Mouse (Mus musculus) liver, adult 2 months (tissue): ENCODE results near the gene Gm20708. TPM values are rescaled to one million over a fixed set of nuclear protein-coding genes. Genes with fewer than 3 reads are reported as not detected.

ENCODE experiments used
- DNase-seq: peaks from one replicate; pipeline ENCODE4 v3.0.0-alpha.2; 2011; ENCODE audit warnings: low read depth, low spot score; ENCODE audit errors: extremely low read depth
- H3K27ac ChIP-seq: fragments of 200-500 bp; replicated peaks from 2 replicates; pipeline ENCODE4 v1.5.1; 2012; ENCODE audit warnings: low read depth, mild to moderate bottlenecking, control low read depth, inconsistent platforms, low read length; ENCODE audit not compliant: insufficient read depth
- H3K27me3 ChIP-seq: fragments of 200-500 bp; 2 replicates; pipeline ENCODE4 v1.6.1; 2012; ENCODE audit warnings: mild to moderate bottlenecking, moderate library complexity, low read length, inconsistent platforms; ENCODE audit not compliant: control insufficient read depth, insufficient read depth
- H3K36me3 ChIP-seq: fragments of 200-500 bp; 2 replicates; pipeline ENCODE4 v1.6.1; 2012; ENCODE audit warnings: low read length, inconsistent platforms; ENCODE audit not compliant: control insufficient read depth, insufficient read depth
- H3K4me1 ChIP-seq: fragments of 200-500 bp; 2 replicates; pipeline ENCODE4 v1.6.1; 2011; ENCODE audit warnings: low read length; ENCODE audit not compliant: control insufficient read depth, insufficient read depth
- H3K4me3 ChIP-seq: fragments of 200-500 bp; 2 replicates; pipeline ENCODE4 v1.5.1; 2011; ENCODE audit warnings: low read depth, mild to moderate bottlenecking, control low read depth, low read length, moderate library complexity; ENCODE audit not compliant: insufficient read depth
- H3K79me2 ChIP-seq: fragments of 200-500 bp; 2 replicates; pipeline ENCODE4 v1.6.1; 2012; ENCODE audit warnings: inconsistent platforms, mild to moderate bottlenecking, low read length, moderate library complexity; ENCODE audit not compliant: control insufficient read depth, insufficient read depth
- H3K9ac ChIP-seq: fragments of 200-500 bp; 2 replicates; pipeline ENCODE4 v1.6.1; 2012; ENCODE audit warnings: low read depth, mild to moderate bottlenecking, control low read depth, inconsistent platforms, low read length
- CTCF ChIP-seq: fragments of 200-500 bp; IDR thresholded peaks from 2 replicates; pipeline ENCODE4 v1.5.1; 2011; ENCODE audit warnings: low read depth, low read length, control low read depth
- POLR2A ChIP-seq: fragments of 200-500 bp; IDR thresholded peaks from 2 replicates; pipeline ENCODE4 v1.6.1; 2011; ENCODE audit warnings: low read length, control low read depth; ENCODE audit not compliant: insufficient read depth; ENCODE audit errors: extremely low read depth
- WGBS: fragments of 180-500 bp; shearing (Covaris S2); methylation state at CpG from one replicate; pipeline ENCODE4 v1.1.7; 2018; 5-methylcytosine and 5-hydroxymethylcytosine counted together
- polyA plus RNA-seq: library from polyadenylated mRNA; depleted of rRNA; stranded (reverse); fragments of >200 nt; gene quantifications from 2 replicates; pipeline ENCODE4 v1.2.3, GENCODE M21; 2012
- total RNA-seq: library from RNA; depleted of rRNA; stranded (reverse); fragments of >200 nt; gene quantifications from 2 replicates; pipeline ENCODE4 v1.2.3, GENCODE M21; 2014

The Gm20708 gene
- total and polyA plus RNA-seq, 2 experiments: 0.21 to 0.37 TPM

GRCm38 (mm10) chr11:117766275-117766674, 43.2 kb upstream of the Gm20708 start:
- H3K4me3 ChIP-seq: no peak overlapping the region
- WGBS: 86% methylated on average over 3 of the region's 3 CpGs
- H3K4me1 ChIP-seq: no peaks in the 10 kb centered on the region
- no peak for DNase-seq
- TF ChIP-seq CTCF (no peak), POLR2A (no peak)
- H3K36me3 ChIP-seq: 0 out of 2 replicates have a peak, but pooled peaks cover 2% of the 10 kb centered on the region
- H3K27ac ChIP-seq: no peak overlapping the region
- H3K79me2 ChIP-seq: no peaks in the 10 kb centered on the region
- no peaks in the 10 kb centered on the region for H3K27me3 ChIP-seq
- H3K9ac ChIP-seq: no peak overlapping the region

GRCm38 (mm10) chr11:117768725-117769682, 40.5 kb upstream of the Gm20708 start:
- WGBS: 78% methylated on average over 20 of the region's 20 CpGs
- Histone ChIP-seq H3K4me3 (no peak overlapping the region), H3K27ac (no peak overlapping the region), H3K79me2 (no peaks in the 10 kb centered on the region), H3K27me3 (no peaks in the 10 kb centered on the region), H3K36me3 (no peaks in the 10 kb centered on the region), H3K9ac (no peak overlapping the region), H3K4me1 (no peaks in the 10 kb centered on the region)
- TF ChIP-seq CTCF (no peak), POLR2A (no peak)
- DNase-seq: no peak

GRCm38 (mm10) chr11:117769683-117770047, 39.8 kb upstream of the Gm20708 start:
- Histone ChIP-seq H3K79me2 (no peaks in the 10 kb centered on the region), H3K36me3 (no peaks in the 10 kb centered on the region), H3K9ac (no peak overlapping the region), H3K27ac (no peak overlapping the region), H3K4me1 (no peaks in the 10 kb centered on the region), H3K27me3 (no peaks in the 10 kb centered on the region), H3K4me3 (no peak overlapping the region)
- WGBS: 94% methylated on average over 7 of the region's 7 CpGs
- no peak for DNase-seq
- TF ChIP-seq POLR2A: no peak

- 95% methylated on average over 10 of the region's 10 CpGs for WGBS
- H3K4me1 ChIP-seq: no peaks in the 10 kb centered on the region
- no peaks in the 10 kb centered on the region for H3K36me3 ChIP-seq
- H3K27me3 ChIP-seq: no peaks in the 10 kb centered on the region
- TF ChIP-seq POLR2A: no peak
- no peak overlapping the region for H3K4me3 ChIP-seq
- no peak for DNase-seq
- H3K9ac ChIP-seq: no peak overlapping the region
- no peak overlapping the region for H3K27ac ChIP-seq
- H3K79me2 ChIP-seq: no peaks in the 10 kb centered on the region
These were observed 39.1 kb upstream of the Gm20708 start for GRCm38 (mm10) chr11:117770407-117770806.

GRCm38 (mm10) chr11:117772352-117772751, 37.1 kb upstream of the Gm20708 start:
- no peaks in the 10 kb centered on the region for H3K36me3 ChIP-seq
- TF ChIP-seq POLR2A: no peak
- TF ChIP-seq CTCF: no peak
- H3K27me3 ChIP-seq: no peaks in the 10 kb centered on the region
- H3K9ac ChIP-seq: no peak overlapping the region
- 94% methylated on average over 7 of the region's 7 CpGs for WGBS
- H3K4me1 ChIP-seq: no peaks in the 10 kb centered on the region
- DNase-seq: no peak
- H3K27ac ChIP-seq: no peak overlapping the region
- H3K4me3 ChIP-seq: no peak overlapping the region
- H3K79me2 ChIP-seq: no peaks in the 10 kb centered on the region

- Histone ChIP-seq H3K79me2 (no peaks in the 10 kb centered on the region), H3K36me3 (no peaks in the 10 kb centered on the region), H3K27me3 (no peaks in the 10 kb centered on the region), H3K4me1 (no peaks in the 10 kb centered on the region), H3K4me3 (no peak overlapping the region), H3K27ac (no peak overlapping the region), H3K9ac (no peak overlapping the region)
- DNase-seq: no peak
- no peak for TF ChIP-seq CTCF
- TF ChIP-seq POLR2A: no peak
- WGBS: 93% methylated on average over 10 of the region's 10 CpGs
These were observed 34.5 kb upstream of the Gm20708 start for GRCm38 (mm10) chr11:117774925-117775324.
